Mouse (Mus musculus): ENCODE data around the gene Dvl2.

- TF ChIP-seq GATA1 (IDR thresholded peaks at IDR 0.05; ENCODE audit: low read length) (no peak), TAL1 (IDR thresholded peaks at IDR 0.05; ENCODE audit: low read length) (no peak)
Measured at GRCm38 (mm10) chr11:69970222-69970621, 30.2 kb upstream of the Dvl2 start.
